Mouse (Mus musculus) bone marrow macrophage, adult 2 months (primary cell): ENCODE results near the gene Pcdh7.

Experiments used
- CTCF ChIP-seq: IDR thresholded peaks from 2 replicates; pipeline ENCODE4 v1.5.1; 2012; ENCODE audit warnings: low read depth, mild to moderate bottlenecking, low read length, moderate library complexity
- POLR2A ChIP-seq: IDR thresholded peaks from 2 replicates; pipeline ENCODE4 v1.6.1; 2012; ENCODE audit warnings: mild to moderate bottlenecking, low read depth, low read length, borderline replicate concordance

GRCm38 (mm10) chr5:58172218-58172617, 454.5 kb downstream of the Pcdh7 start:
- TF ChIP-seq CTCF, result no peak
- TF ChIP-seq POLR2A, result no peak
